Mouse (Mus musculus): ENCODE data around the gene Surf1.
A peak's percentile ranks its signal among the peaks of the same experiment; 100 is the strongest.

Gene Surf1

DNA sequence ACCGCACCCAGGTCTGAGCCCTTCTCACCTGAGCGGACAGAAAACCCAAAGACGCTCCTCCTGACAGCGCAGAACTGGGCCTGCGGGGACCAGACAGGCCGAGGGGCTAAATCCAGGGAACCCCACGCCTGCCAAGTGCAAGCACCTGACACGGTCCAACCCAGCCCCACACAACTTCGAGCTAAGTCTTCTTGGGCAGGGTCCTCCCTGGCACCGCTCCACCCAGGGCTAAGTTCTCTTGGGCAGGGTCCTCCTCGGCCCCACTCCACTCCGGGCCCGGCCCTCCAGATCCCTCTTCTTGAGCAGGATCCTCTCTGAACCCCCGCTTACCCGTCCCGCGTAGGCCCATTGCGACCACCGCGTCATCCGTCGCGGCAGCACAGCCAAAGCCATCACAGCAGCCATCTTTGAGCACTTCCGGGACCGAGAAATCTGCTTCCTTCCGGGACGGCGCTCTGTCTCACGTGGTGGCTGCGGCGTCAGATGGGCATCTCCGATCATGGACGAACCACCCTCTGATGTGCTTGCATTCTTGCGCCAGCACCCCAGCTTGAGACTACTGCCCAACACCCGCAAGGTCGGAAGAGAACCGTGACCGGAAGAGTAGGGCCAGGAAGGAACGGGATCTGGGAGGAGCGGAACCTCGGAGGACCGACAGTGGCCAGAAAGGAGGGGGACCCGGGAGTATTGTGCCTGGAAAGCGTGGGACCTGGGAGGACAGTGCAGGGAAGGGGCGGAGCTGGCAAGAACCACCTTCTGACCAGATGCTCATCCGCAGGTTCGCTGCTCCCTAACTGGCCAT is at the start of gene Surf1, which contains the start of gene Surf2:
TSS of gene Surf1 (minus strand) at position 604 of the 802 bp plus-strand sequence.
TSS of gene Surf2 (plus strand) at position 441 of the 802 bp plus-strand sequence.
- DNase-seq (ENCODE audit: low spot score in 2 of 2), result peak; percentile 75 to 82

DNA sequence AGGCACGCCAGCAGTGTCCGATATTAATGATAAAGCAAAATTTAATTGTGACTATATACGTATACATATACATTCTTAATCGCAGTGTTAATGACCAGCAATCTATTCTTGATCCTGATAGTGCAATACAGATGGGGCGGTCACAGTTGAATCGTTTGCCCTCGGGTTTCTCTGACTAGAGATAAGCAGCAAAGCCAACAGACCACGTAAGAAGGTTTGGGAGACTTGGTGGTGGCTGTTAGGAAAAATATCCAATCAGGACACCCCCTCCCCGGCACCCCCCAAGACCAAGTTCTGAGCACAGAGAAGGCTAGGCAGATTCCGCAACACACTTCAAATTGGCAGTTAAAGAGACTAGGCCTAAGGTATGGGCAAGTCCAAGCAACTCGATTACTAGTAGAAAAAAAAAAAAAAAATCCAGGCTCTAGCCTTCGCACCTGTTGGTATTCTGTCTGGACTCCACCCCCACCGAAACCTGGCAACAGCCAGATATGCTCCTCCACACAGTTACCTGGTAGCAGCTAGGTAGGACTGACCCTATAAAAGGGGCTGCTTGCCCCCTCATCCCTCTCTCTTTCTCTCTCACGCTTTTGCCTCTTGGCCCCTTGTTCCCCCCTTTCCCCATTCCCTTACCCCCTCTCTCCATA is 48.5 kb upstream of the Surf1 start:
- no peak for DNase-seq (ENCODE audit: low spot score in 2 of 2)

DNA sequence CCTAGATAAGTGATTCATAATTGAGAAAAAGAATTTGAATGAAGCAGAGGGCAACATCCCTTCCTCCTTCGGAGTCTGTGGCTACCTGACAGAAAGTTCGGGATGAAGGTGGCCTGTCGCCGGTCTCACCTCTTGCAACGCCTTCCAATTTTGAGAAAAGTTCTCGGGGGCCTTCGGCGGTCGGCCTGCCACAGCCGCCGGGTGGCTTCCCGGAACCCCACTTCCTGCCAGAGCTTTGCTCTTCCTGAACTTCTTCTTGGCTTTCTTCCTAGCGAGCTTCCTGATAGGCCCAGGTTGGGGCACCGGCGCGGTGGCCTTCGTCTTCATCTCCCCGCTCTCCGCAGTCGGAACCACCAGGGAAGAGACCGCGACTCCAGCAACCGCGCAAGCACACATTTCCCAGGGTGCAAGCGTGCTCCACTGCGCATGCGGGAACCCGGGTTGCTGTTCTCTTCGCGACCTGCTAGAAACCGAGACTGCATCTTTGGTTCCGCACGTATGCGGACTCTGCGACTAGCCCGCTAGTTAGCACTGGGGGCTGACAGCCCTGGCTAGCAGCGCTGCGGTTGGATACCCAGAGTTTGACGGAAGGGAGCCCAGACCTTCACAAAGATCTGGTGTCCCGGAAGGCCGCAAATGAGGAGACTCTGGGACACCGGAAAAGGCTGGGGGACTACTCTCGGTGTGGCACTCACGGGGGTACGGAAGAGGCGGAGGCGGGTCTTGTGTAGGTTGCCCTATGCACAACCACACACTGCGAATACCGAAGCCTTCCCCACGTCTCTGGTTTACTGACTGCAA is 47.8 kb upstream of the Surf1 start, which contains the start of gene Rexo4:
TSS of gene Rexo4 (minus strand) at position 464 of the 801 bp plus-strand sequence.
- DNase-seq (ENCODE audit: low spot score in 2 of 2), result peak; percentile 87 to 91

DNA sequence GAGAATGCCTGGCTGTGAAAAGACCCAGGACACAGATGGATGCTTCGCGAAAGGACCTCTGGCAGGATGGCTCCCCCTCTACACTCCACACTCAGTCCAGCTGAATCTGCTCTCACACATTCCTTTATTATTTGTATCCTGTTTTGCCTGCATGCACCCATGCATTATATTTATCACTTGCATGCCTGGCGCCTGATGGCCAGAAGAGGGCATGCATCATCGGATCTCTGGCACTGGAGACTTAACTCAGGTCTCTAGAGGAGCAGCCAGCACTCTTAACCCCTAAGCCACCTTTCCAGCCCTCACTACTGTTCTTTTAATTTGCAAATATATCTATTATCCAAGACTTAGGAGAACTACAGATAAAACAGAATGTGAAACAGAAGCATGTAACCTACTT is 44.4 kb upstream of the Surf1 start:
- no peak for DNase-seq (ENCODE audit: low spot score in 2 of 2)

DNA sequence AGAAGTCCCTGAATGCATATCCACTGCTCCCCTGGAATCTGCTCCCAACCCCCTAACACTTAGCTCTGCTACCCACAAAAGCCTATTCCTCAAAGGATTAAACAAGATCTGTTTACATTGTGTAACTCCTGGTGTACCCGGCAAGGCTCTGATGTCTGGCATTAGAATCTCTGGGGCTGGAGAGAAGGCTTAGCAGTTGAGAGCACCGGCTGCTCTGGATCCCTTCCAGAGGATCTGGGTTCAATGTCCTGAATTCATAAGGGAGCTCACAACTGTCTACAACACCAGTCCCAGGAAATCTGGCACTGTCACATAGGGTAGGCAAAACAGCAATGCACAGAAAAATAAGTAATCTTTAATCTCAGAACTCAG is 41.1 kb upstream of the Surf1 start:
- DNase-seq (ENCODE audit: low spot score in 2 of 2), result no peak

DNA sequence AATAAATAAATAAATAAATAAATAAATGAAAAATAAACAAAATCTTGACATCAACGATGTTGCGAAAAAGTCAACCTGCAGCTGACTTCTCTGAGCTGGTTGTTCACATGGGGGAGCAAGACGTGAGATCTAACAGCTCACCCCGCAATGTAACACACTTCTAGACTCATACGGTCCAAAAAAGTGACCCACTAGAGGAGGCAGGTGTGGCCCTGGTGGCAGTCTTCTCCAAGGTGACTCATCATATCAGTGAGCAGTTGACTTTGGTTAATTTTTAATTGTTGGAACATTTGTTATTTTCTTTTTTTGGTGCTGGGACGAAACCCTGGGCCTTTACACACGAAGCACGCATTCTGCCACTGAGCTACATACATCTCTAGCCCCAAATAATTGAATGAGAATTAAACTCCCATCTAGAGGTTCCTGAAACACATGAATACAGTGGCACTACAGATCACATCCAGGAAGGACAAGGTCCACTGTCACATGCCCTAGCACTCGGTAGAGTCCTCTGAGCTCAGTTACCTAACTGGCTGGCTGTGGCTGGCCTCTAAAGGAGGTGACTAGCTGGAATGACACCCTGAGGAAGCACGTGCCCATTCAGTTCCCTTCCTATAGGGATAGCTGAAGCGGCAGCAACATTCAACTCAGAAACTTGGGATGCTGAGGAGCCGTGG is 40.6 kb upstream of the Surf1 start:
- no peak for DNase-seq (ENCODE audit: low spot score in 2 of 2)

DNA sequence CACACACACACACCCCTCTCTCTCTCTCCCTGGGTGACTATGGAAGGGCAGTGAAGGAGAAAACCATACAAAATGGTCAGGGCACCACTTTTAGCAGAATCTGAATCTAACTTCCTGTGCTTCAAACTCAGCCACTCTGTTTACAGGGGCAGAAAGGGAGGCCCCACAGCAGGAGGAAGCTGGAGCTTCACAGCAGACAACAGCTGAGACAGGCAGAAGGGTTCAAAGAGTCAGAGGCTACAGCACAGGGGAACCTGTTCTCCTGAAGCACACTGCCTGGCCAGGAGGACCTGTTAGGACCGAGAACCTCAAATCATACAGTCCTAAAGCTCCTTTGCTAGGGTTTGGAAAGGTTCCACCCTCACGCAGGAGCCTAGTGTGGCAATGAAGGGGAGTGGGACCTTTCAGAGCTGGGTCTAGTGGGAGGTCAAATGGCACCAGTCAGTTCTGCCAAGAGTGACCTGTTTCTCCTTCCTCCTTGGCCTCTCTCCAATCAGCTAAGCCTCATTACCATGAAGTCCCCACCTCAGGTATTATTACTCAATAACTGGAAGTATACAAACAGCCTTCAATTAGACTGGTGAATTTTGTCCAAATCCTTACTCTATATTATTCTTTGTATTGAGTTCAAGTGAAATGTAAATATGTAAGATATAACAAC is 38.5 kb upstream of the Surf1 start:
- DNase-seq (ENCODE audit: low spot score in 2 of 2), result no peak

DNA sequence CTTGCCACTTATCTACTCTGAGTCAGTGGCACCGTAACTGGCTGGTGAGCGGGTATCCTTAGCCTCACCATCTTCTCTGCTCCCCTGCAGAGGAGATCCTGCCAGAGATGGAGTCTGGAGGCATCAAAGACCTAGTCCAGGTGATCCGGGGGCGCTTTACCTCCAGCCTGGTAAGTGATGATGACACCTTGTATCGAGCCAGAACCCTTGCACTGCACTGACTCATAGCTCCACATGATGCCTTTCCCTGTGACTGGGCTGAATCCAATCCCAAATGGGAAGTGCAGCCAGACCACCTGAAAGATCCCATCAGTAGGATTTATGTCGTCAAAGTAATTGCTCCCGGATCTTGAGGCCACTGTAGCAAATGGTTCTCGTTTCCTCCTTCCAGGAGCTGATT is 36.5 kb upstream of the Surf1 start:
- no peak for DNase-seq (ENCODE audit: low spot score in 2 of 2)

DNA sequence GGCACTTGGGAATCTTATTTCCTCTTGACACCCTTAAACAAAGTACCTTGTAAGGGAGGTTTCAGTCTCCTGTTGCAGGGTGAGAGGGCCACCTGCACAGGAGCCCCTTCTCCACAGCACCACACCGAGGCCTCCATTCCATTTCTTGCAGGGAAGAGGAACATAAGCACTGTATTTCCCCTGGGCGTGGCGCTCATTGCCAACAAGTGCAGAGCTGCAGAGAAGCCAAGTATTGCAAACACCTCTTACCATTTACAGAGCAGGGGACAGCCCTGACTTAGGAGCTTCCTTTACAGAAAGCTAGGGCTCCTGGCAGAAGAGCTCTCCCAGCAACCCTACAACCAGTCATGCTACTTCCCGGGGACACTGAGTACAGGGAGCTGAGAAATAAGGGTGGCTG is 35.9 kb upstream of the Surf1 start:
- DNase-seq (ENCODE audit: low spot score in 2 of 2), result no peak

GRCm38 (mm10) chr2:26951346-26951905 is 35.1 kb upstream of the Surf1 start:
- DNase-seq (ENCODE audit: low spot score in 2 of 2), result no peak

GRCm38 (mm10) chr2:26950411-26950810 is 34.1 kb upstream of the Surf1 start:
- no peak for DNase-seq (ENCODE audit: low spot score in 2 of 2)

- no peak for DNase-seq (ENCODE audit: low spot score in 2 of 2)
Observed at GRCm38 (mm10) chr2:26943253-26943652, 26.9 kb upstream of the Surf1 start.

DNA sequence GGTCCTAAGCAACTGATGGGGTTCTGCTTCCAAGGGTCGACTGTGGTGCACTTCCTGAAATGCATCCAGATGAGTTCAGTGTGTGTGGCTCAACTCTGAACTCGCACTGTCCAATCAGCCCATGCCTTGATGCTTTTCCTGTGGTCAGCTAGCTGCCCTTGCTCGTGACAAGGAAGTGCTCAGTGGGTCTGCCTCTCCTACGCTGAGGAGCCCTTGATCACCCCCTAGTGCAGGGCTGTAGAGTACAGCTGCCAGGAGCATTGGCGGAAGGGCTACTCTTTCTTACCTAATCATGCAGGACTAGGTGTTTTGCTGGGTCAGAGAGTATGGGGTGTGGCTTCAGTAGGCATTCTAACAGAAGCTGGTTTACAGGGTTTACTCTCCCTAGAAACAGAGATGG is 25.2 kb upstream of the Surf1 start:
- DNase-seq (ENCODE audit: low spot score in 2 of 2), result peak in 1 of 2 experiments; percentile 23

DNA sequence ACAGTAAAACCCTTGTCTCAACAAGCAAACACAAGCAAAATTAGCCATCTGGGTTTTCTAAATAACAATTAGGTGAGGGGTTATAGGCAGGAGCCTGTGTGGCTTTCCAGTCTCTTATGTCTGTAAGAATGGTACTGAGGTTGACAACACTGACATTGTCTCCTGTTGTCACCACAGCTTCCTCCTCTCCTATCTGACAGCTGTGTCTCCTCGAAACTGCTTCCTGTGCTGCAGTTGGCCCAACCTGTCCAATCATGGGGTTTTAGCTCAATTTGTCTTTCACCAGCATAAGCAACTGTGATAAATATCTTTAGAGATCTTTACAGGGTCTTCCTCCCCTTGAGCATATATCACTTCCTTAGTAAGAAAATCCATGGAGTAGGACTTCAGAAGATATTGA is 20.1 kb upstream of the Surf1 start:
- no peak for DNase-seq (ENCODE audit: low spot score in 2 of 2)

GRCm38 (mm10) chr2:26935286-26935685 is 19.0 kb upstream of the Surf1 start:
- DNase-seq (ENCODE audit: low spot score in 2 of 2), result no peak

- DNase-seq (ENCODE audit: low spot score in 2 of 2), result peak; percentile 89 to 92
Observed at GRCm38 (mm10) chr2:26933304-26934055, 17.1 kb upstream of the Surf1 start, which contains the start of the genes Surf4 and Stkld1. TSS of gene Surf4 (minus strand) at chr2:26933928. TSS of gene Stkld1 (plus strand) at chr2:26934047.

GRCm38 (mm10) chr2:26932473-26933303 is 16.4 kb upstream of the Surf1 start:
- DNase-seq (ENCODE audit: low spot score in 2 of 2), result peak in 1 of 2 experiments; percentile 37

GRCm38 (mm10) chr2:26930390-26930789 is 14.1 kb upstream of the Surf1 start:
- DNase-seq (ENCODE audit: low spot score in 2 of 2), result peak in 1 of 2 experiments; percentile 63
